Mouse (Mus musculus): ENCODE results near the gene Aoc1. TPM values are rescaled to one million over a fixed set of nuclear protein-coding genes. Genes with fewer than 3 reads are reported as not detected.
"Not testable (repeated sequence)": the region's sequence is repeated elsewhere in the genome, so short reads cannot be mapped to it uniquely, and the experiment has no call there.

Aoc1 gene
- polyA plus RNA-seq, 1 experiment from 2014 or later = not detected

DNA sequence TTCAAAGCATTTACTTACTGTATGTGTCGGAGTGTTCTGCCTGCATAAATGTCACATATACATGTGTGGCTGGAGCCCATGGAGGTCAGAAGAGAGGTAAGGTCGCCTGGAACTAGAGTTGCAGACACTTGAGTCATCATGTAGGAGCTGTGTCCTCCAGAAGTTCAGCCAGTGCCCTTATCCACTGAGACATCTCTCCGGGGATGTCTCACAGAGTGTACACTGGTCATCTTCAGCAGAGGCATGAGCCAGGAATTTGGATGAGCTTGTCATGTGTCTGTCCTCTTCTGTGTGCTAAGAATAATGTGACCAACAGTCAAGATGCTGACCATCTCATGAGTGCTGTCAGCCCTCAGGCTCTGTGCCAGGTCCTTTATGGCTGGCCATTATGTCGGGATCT is 9.9 kb upstream of the Aoc1 start:
- Histone ChIP-seq H3K27me3 (replicated peaks) (no peaks in the 10 kb centered on the region), H3K27ac (no peak overlapping the region), H3K36me3 (no peaks in the 10 kb centered on the region), H3K9ac (no peak overlapping the region), H3K4me3 (no peak overlapping the region), H3K4me1 (no peaks in the 10 kb centered on the region), H3K4me2 (no peak overlapping the region), H3K9me3 (replicated peaks) (no peaks in the 10 kb centered on the region)
- ATAC-seq = no peak
- WGBS (ENCODE audit: insufficient replicate concordance) = 62% methylated on average over 4 of the region's 4 CpGs

- Histone ChIP-seq H3K36me3 (no peaks in the 10 kb centered on the region), H3K9me3 (replicated peaks) (no peaks in the 10 kb centered on the region), H3K4me2 (no peak overlapping the region), H3K4me1 (no peaks in the 10 kb centered on the region), H3K27me3 (replicated peaks) (no peaks in the 10 kb centered on the region), H3K27ac (no peak overlapping the region), H3K4me3 (no peak overlapping the region), H3K9ac (no peak overlapping the region)
- ATAC-seq = no peak
- 75% methylated on average over 7 of the region's 7 CpGs for WGBS (ENCODE audit: insufficient replicate concordance)
Observed at GRCm38 (mm10) chr6:48863488-48863887, 9.2 kb upstream of the Aoc1 start.

GRCm38 (mm10) chr6:48864181-48864580 is 8.5 kb upstream of the Aoc1 start:
- H3K4me2 ChIP-seq = no peak overlapping the region
- H3K27me3 ChIP-seq (replicated peaks) = no peaks in the 10 kb centered on the region
- H3K9me3 ChIP-seq (replicated peaks) = no peaks in the 10 kb centered on the region
- H3K4me3 ChIP-seq = no peak overlapping the region
- no peak overlapping the region for H3K27ac ChIP-seq
- WGBS (ENCODE audit: insufficient replicate concordance) = 57% methylated on average over 3 of the region's 3 CpGs
- H3K9ac ChIP-seq = no peak overlapping the region
- H3K4me1 ChIP-seq = no peaks in the 10 kb centered on the region
- ATAC-seq = no peak
- H3K36me3 ChIP-seq = no peaks in the 10 kb centered on the region

DNA sequence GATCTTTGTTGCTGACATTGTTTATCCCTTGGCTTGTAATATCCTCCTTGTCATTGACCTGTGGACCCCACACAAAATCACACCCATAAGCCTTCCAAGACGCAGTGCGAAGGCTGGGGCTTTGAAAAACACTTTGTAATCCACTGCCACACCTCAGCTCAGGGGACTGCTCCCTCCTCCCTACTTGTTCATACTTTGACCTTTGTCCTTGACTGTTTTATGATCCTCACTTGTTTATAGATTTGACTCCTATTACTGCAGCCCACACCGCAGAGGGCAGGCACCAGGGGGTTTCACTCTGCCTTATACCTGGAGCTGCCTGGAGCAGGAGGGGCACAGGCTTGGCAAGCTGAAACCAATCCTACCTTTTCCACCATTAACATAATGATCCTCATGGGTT is 8.0 kb upstream of the Aoc1 start:
- Histone ChIP-seq H3K27me3 (replicated peaks) (no peaks in the 10 kb centered on the region), H3K36me3 (no peaks in the 10 kb centered on the region), H3K9me3 (replicated peaks) (no peaks in the 10 kb centered on the region), H3K9ac (no peak overlapping the region), H3K27ac (no peak overlapping the region), H3K4me1 (no peaks in the 10 kb centered on the region), H3K4me2 (no peak overlapping the region), H3K4me3 (no peak overlapping the region)
- WGBS (ENCODE audit: insufficient replicate concordance) = 71% methylated on average over 3 of the region's 3 CpGs
- no peak for ATAC-seq

DNA sequence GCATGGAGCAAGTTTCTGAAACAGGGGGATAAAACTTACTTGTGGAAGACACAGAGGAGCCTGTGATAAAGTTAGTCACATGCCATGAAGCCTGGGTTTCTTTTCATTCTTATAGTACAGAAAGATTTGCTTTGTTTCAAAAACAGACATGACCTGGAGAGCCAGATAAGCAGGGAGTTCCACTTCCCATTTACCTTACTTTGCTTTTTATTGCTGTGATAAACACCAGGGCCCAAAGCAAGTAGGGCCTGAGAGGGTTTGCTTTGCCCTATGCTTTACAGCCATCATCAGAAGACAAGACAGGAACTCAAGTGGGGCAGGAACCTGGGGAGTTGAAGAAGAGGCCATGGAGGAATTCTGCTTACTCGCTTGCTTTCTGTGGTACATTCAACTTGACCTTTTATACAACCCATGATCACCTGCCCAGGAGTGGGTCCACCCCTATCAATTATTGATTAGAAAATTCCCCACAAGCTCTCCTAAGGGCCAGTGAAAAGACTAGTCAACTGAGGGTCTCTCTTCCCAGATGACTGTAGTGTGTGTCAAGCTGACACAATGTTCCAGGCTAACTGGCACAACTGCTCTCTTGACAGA is 7.4 kb upstream of the Aoc1 start:
- H3K36me3 ChIP-seq = no peaks in the 10 kb centered on the region
- H3K9me3 ChIP-seq (replicated peaks) = no peaks in the 10 kb centered on the region
- H3K27ac ChIP-seq = no peak overlapping the region
- no peak overlapping the region for H3K9ac ChIP-seq
- no peak overlapping the region for H3K4me2 ChIP-seq
- no peak for ATAC-seq
- H3K27me3 ChIP-seq (replicated peaks) = no peaks in the 10 kb centered on the region
- 63% methylated on average over 1 of the region's 1 CpGs for WGBS (ENCODE audit: insufficient replicate concordance)
- H3K4me3 ChIP-seq = no peak overlapping the region
- no peaks in the 10 kb centered on the region for H3K4me1 ChIP-seq

GRCm38 (mm10) chr6:48866355-48866950 is 6.2 kb upstream of the Aoc1 start:
- not testable (repeated sequence) for H3K4me3 ChIP-seq; H3K27ac ChIP-seq; H3K4me2 ChIP-seq; H3K36me3 ChIP-seq; H3K27me3 ChIP-seq (replicated peaks); H3K9me3 ChIP-seq (replicated peaks); ATAC-seq; H3K9ac ChIP-seq; H3K4me1 ChIP-seq
- WGBS (ENCODE audit: insufficient replicate concordance) = 67% methylated on average over 1 of the region's 1 CpGs

GRCm38 (mm10) chr6:48867158-48867557 is 5.5 kb upstream of the Aoc1 start:
- Histone ChIP-seq H3K4me3 (no peak overlapping the region), H3K4me1 (no peaks in the 10 kb centered on the region), H3K27ac (no peak overlapping the region), H3K9ac (no peak overlapping the region), H3K36me3 (no peaks in the 10 kb centered on the region), H3K9me3 (replicated peaks) (no peaks in the 10 kb centered on the region), H3K27me3 (replicated peaks) (no peaks in the 10 kb centered on the region), H3K4me2 (no peak overlapping the region)
- no peak for ATAC-seq
- 62% methylated on average over 4 of the region's 4 CpGs for WGBS (ENCODE audit: insufficient replicate concordance)

DNA sequence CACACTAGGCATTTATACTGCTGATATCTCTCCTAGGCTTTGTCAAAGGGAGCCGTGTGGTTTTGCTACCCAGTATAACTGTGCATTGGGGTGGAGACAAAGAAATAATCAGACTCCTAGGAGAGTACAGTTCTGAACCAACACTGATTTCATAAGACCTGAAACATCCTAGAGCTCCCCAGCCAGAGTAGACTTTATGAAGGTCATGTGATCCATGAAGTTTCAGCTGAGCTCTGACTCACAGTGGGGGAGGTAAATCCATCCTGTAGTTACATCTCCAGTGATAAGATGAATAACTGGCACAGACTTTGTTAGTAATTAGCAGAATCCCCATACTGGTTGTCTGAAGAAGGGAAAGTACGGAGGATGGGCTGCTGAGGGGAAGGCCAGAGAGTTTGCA is 2.9 kb upstream of the Aoc1 start:
- Histone ChIP-seq H3K36me3 (no peaks in the 10 kb centered on the region), H3K9ac (no peak overlapping the region), H3K27me3 (replicated peaks) (no peaks in the 10 kb centered on the region), H3K9me3 (replicated peaks) (no peaks in the 10 kb centered on the region), H3K4me2 (no peak overlapping the region), H3K4me3 (no peak overlapping the region), H3K4me1 (no peaks in the 10 kb centered on the region), H3K27ac (no peak overlapping the region)
- 51% methylated on average over 2 of the region's 2 CpGs for WGBS (ENCODE audit: insufficient replicate concordance)
- ATAC-seq = no peak

- H3K4me1 ChIP-seq = no peaks in the 10 kb centered on the region
- no peak overlapping the region for H3K4me3 ChIP-seq
- no peaks in the 10 kb centered on the region for H3K36me3 ChIP-seq
- H3K27ac ChIP-seq = no peak overlapping the region
- WGBS (ENCODE audit: insufficient replicate concordance) = 63% methylated on average over 4 of the region's 4 CpGs
- no peaks in the 10 kb centered on the region for H3K27me3 ChIP-seq (replicated peaks)
- no peaks in the 10 kb centered on the region for H3K9me3 ChIP-seq (replicated peaks)
- no peak for ATAC-seq
- no peak overlapping the region for H3K9ac ChIP-seq
- no peak overlapping the region for H3K4me2 ChIP-seq
Observed at GRCm38 (mm10) chr6:48874576-48874975, 1.9 kb downstream of the Aoc1 start.

- no peaks in the 10 kb centered on the region for H3K27me3 ChIP-seq (replicated peaks)
- no peaks in the 10 kb centered on the region for H3K36me3 ChIP-seq
- H3K27ac ChIP-seq = no peak overlapping the region
- H3K9me3 ChIP-seq (replicated peaks) = no peaks in the 10 kb centered on the region
- no peak overlapping the region for H3K9ac ChIP-seq
- H3K4me1 ChIP-seq = no peaks in the 10 kb centered on the region
- no peak for ATAC-seq
- no peak overlapping the region for H3K4me2 ChIP-seq
- 71% methylated on average over 6 of the region's 6 CpGs for WGBS (ENCODE audit: insufficient replicate concordance)
- no peak overlapping the region for H3K4me3 ChIP-seq
Observed at GRCm38 (mm10) chr6:48875515-48875914, 2.8 kb downstream of the Aoc1 start.

GRCm38 (mm10) chr6:48876510-48877135 is 3.9 kb downstream of the Aoc1 start:
- H3K36me3 ChIP-seq = no peaks in the 10 kb centered on the region
- H3K4me2 ChIP-seq = no peak overlapping the region
- 76% methylated on average over 5 of the region's 5 CpGs for WGBS (ENCODE audit: insufficient replicate concordance)
- H3K4me1 ChIP-seq = no peaks in the 10 kb centered on the region
- no peak overlapping the region for H3K9ac ChIP-seq
- no peaks in the 10 kb centered on the region for H3K27me3 ChIP-seq (replicated peaks)
- no peaks in the 10 kb centered on the region for H3K9me3 ChIP-seq (replicated peaks)
- no peak overlapping the region for H3K27ac ChIP-seq
- H3K4me3 ChIP-seq = no peak overlapping the region
- no peak for ATAC-seq

- no peak for ATAC-seq
- no peaks in the 10 kb centered on the region for H3K27me3 ChIP-seq (replicated peaks)
- no peak overlapping the region for H3K9ac ChIP-seq
- peaks cover 16% of the 10 kb centered on the region; the same call in 1 of the 2 replicates for H3K4me1 ChIP-seq
- no peak overlapping the region for H3K27ac ChIP-seq
- no peaks in the 10 kb centered on the region for H3K36me3 ChIP-seq
- no peak overlapping the region for H3K4me3 ChIP-seq
- no peaks in the 10 kb centered on the region for H3K9me3 ChIP-seq (replicated peaks)
- WGBS (ENCODE audit: insufficient replicate concordance) = 9% methylated on average over 4 of the region's 4 CpGs
- no peak overlapping the region for H3K4me2 ChIP-seq
Observed at GRCm38 (mm10) chr6:48894203-48894602, 21.5 kb downstream of the Aoc1 start.

Measured in liver, embryonic 12.5 days (tissue).